Mouse (Mus musculus) urinary bladder, postnatal 14 days (tissue): ENCODE results near the gene Def6.

Experiments used
- DNase-seq: peaks from one replicate; pipeline ENCODE4 v3.0.0; 2021; ENCODE audit warnings: low spot score

Gene Def6

GRCm38 (mm10) chr17:28277226-28277625 lies 69.6 kb downstream of the Def6 start:
- DNase-seq, result no peak

- DNase-seq, result no peak
These were observed 70.1 kb downstream of the Def6 start for GRCm38 (mm10) chr17:28277721-28278120.

- DNase-seq, result no peak
These were observed 70.6 kb downstream of the Def6 start for GRCm38 (mm10) chr17:28278156-28278555.
